Mouse (Mus musculus): ENCODE measurements around the gene Kdm2a. TPM values are rescaled to one million over a fixed set of nuclear protein-coding genes. Genes with fewer than 3 reads are reported as not detected.

Kdm2a gene
- polyA plus RNA-seq, 2 experiments = 54.4 to 99.7 TPM

DNA sequence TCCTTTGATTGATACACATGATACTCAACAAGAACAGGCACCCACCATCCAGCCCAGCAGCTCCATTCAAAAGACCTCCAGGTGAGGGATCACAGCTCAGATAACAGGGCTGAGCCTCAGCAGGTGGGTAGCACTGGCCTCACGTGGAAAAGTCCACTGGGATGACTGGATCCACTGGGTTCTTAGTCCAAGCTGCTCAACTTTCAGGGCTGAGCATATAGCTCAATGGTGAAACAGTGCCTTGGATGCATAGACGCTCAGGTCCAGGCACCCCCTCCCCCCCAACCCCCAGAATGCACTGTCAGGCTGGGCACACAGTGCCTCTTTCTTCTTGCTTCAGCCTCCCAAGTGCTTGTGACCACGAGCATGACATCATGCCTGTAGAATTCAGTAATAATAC lies 24.9 kb upstream of the Kdm2a start:
- no peak overlapping the region for H3K4me2 ChIP-seq (replicated peaks; ENCODE audit: low read depth, low read length, severe bottlenecking)
- H3K27ac ChIP-seq (replicated peaks; ENCODE audit: low read depth, low read length) = no peak overlapping the region
- no peak for DNase-seq (ENCODE audit: low spot score)
- H3K9ac ChIP-seq (ENCODE audit: low read depth, low read length, severe bottlenecking) = no peak overlapping the region
- WGBS = 79% methylated on average over 3 of the region's 3 CpGs
- H3K36me3 ChIP-seq (ENCODE audit: control insufficient read depth, insufficient read depth, low read length) = peaks cover 39% of the 10 kb centered on the region
- H3K27me3 ChIP-seq (ENCODE audit: control insufficient read depth, insufficient read depth, low read length) = no peaks in the 10 kb centered on the region
- H3K4me1 ChIP-seq (ENCODE audit: control insufficient read depth, insufficient read depth, low read length) = no peaks in the 10 kb centered on the region
- H3K9me3 ChIP-seq (ENCODE audit: control insufficient read depth, low read length) = no peaks in the 10 kb centered on the region; the same call in 1 of the 2 replicates
- no peak for TF ChIP-seq POLR2A (IDR thresholded peaks at IDR 0.05; ENCODE audit: borderline replicate concordance, extremely low read depth, insufficient read depth, insufficient read length)
- no peak overlapping the region for H3K4me3 ChIP-seq (replicated peaks; ENCODE audit: low read length)
- ATAC-seq (ENCODE audit: low FRiP score, low read depth) = no peak

- no peak overlapping the region for H3K4me2 ChIP-seq (replicated peaks; ENCODE audit: low read depth, low read length, severe bottlenecking)
- no peak for TF ChIP-seq POLR2A (IDR thresholded peaks at IDR 0.05; ENCODE audit: borderline replicate concordance, extremely low read depth, insufficient read depth, insufficient read length)
- no peak overlapping the region for H3K9ac ChIP-seq (ENCODE audit: low read depth, low read length, severe bottlenecking)
- 96% methylated on average over 3 of the region's 3 CpGs for WGBS
- peaks cover 37% of the 10 kb centered on the region for H3K36me3 ChIP-seq (ENCODE audit: control insufficient read depth, insufficient read depth, low read length)
- ATAC-seq (ENCODE audit: low FRiP score, low read depth) (no peak), DNase-seq (ENCODE audit: low spot score) (no peak)
- no peaks in the 10 kb centered on the region for H3K4me1 ChIP-seq (ENCODE audit: control insufficient read depth, insufficient read depth, low read length)
- H3K27me3 ChIP-seq (ENCODE audit: control insufficient read depth, insufficient read depth, low read length) = no peaks in the 10 kb centered on the region
- no peaks in the 10 kb centered on the region; the same call in 1 of the 2 replicates for H3K9me3 ChIP-seq (ENCODE audit: control insufficient read depth, low read length)
- H3K27ac ChIP-seq (replicated peaks; ENCODE audit: low read depth, low read length) = no peak overlapping the region
- no peak overlapping the region for H3K4me3 ChIP-seq (replicated peaks; ENCODE audit: low read length)
Measured at GRCm38 (mm10) chr19:4422581-4422980, 24.5 kb upstream of the Kdm2a start.

DNA sequence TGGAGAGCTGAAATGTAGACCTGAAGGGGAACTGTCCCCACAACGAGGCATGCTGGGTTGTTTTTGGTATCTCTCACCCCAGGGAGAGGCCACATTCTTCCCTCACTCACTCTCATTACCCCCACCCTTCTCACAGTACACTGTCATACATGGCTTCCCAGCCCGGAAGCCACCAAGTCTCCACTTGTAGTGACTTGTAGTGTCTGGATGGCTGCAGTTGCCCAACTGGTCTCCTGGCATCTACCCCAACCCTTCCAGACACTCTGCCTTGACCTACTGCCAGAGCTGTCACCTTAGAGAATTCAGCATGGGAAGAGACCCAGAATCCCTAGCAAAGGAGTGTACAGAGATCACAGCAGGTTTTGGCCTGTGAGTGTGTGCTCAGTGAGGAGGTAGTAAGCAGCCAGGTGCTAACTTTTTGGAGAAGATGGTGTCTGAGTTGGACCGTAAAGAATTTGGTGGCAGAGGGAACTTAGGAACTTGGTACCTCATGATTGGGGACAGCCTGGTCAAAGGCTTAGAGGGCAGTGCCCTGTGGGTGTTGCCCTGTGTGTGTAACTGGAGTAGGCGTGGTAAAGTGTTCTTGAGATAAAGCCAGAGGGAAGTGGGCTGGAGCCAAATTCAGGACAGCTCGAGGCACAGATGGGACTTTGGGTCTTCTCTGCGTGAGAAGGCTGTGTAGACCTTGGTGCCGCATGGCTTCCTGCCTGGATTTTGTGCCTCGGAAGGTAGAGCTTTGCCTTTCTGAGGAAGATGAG lies 22.2 kb upstream of the Kdm2a start:
- Histone ChIP-seq H3K27ac (replicated peaks; ENCODE audit: low read depth, low read length) (no peak overlapping the region), H3K9me3 (ENCODE audit: control insufficient read depth, low read length) (no peaks in the 10 kb centered on the region; the same call in 1 of the 2 replicates), H3K4me2 (replicated peaks; ENCODE audit: low read depth, low read length, severe bottlenecking) (no peak overlapping the region), H3K4me1 (ENCODE audit: control insufficient read depth, insufficient read depth, low read length) (no peaks in the 10 kb centered on the region), H3K27me3 (ENCODE audit: control insufficient read depth, insufficient read depth, low read length) (no peaks in the 10 kb centered on the region), H3K9ac (ENCODE audit: low read depth, low read length, severe bottlenecking) (no peak overlapping the region), H3K36me3 (ENCODE audit: control insufficient read depth, insufficient read depth, low read length) (peaks cover 20% of the 10 kb centered on the region), H3K4me3 (replicated peaks; ENCODE audit: low read length) (no peak overlapping the region)
- no peak for ATAC-seq (ENCODE audit: low FRiP score, low read depth)
- WGBS = 81% methylated on average over 8 of the region's 8 CpGs
- DNase-seq (ENCODE audit: low spot score) = no peak
- TF ChIP-seq POLR2A (IDR thresholded peaks at IDR 0.05; ENCODE audit: borderline replicate concordance, extremely low read depth, insufficient read depth, insufficient read length) = no peak

- H3K27me3 ChIP-seq (ENCODE audit: control insufficient read depth, insufficient read depth, low read length) = no peaks in the 10 kb centered on the region
- DNase-seq (ENCODE audit: low spot score) (no peak), ATAC-seq (ENCODE audit: low FRiP score, low read depth) (no peak)
- H3K9ac ChIP-seq (ENCODE audit: low read depth, low read length, severe bottlenecking) = no peak overlapping the region
- TF ChIP-seq POLR2A (IDR thresholded peaks at IDR 0.05; ENCODE audit: borderline replicate concordance, extremely low read depth, insufficient read depth, insufficient read length) = no peak
- H3K4me3 ChIP-seq (replicated peaks; ENCODE audit: low read length) = no peak overlapping the region
- H3K27ac ChIP-seq (replicated peaks; ENCODE audit: low read depth, low read length) = no peak overlapping the region
- no peaks in the 10 kb centered on the region; the same call in 1 of the 2 replicates for H3K9me3 ChIP-seq (ENCODE audit: control insufficient read depth, low read length)
- 97% methylated on average over 5 of the region's 5 CpGs for WGBS
- no peaks in the 10 kb centered on the region for H3K4me1 ChIP-seq (ENCODE audit: control insufficient read depth, insufficient read depth, low read length)
- no peak overlapping the region for H3K4me2 ChIP-seq (replicated peaks; ENCODE audit: low read depth, low read length, severe bottlenecking)
- H3K36me3 ChIP-seq (ENCODE audit: control insufficient read depth, insufficient read depth, low read length) = peaks cover 14% of the 10 kb centered on the region
Measured at GRCm38 (mm10) chr19:4419711-4420110, 21.6 kb upstream of the Kdm2a start.

GRCm38 (mm10) chr19:4417713-4418112 lies 19.6 kb upstream of the Kdm2a start:
- Histone ChIP-seq H3K27ac (replicated peaks; ENCODE audit: low read depth, low read length) (no peak overlapping the region), H3K4me3 (replicated peaks; ENCODE audit: low read length) (no peak overlapping the region), H3K36me3 (ENCODE audit: control insufficient read depth, insufficient read depth, low read length) (no peaks in the 10 kb centered on the region), H3K9ac (ENCODE audit: low read depth, low read length, severe bottlenecking) (no peak overlapping the region), H3K27me3 (ENCODE audit: control insufficient read depth, insufficient read depth, low read length) (no peaks in the 10 kb centered on the region), H3K9me3 (ENCODE audit: control insufficient read depth, low read length) (no peaks in the 10 kb centered on the region; the same call in 1 of the 2 replicates), H3K4me2 (replicated peaks; ENCODE audit: low read depth, low read length, severe bottlenecking) (no peak overlapping the region), H3K4me1 (ENCODE audit: control insufficient read depth, insufficient read depth, low read length) (no peaks in the 10 kb centered on the region)
- DNase-seq (ENCODE audit: low spot score) (no peak), ATAC-seq (ENCODE audit: low FRiP score, low read depth) (no peak)
- no peak for TF ChIP-seq POLR2A (IDR thresholded peaks at IDR 0.05; ENCODE audit: borderline replicate concordance, extremely low read depth, insufficient read depth, insufficient read length)
